Mouse (Mus musculus) kidney, postnatal 10 days (tissue): ENCODE measurements around the gene Arrb1.

ENCODE experiments used
- DNase-seq: peaks from one replicate; pipeline ENCODE4 v3.0.0; 2021; ENCODE audit warnings: mixed read lengths

Arrb1 gene

DNA sequence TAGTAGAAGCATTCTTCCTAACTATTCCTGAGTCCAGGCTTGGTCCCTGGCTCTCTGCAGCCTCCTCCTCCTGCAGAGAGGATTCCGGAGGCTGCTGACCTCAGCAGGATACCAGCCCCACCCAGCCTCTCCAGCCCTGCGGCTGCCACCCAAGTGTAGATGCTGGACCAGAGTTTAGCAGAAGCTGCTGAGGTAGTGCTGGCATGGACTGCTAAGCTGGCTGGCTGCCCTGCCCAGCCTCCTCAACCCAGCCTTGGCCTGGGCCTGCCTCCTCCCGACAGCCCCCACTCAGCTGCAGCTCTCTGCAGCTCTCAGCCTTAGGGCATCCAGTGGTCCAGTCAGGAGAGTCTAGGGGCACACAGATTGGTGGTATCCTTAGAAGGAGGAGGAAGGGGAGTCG is 106.0 kb downstream of the Arrb1 start:
- no peak for DNase-seq

DNA sequence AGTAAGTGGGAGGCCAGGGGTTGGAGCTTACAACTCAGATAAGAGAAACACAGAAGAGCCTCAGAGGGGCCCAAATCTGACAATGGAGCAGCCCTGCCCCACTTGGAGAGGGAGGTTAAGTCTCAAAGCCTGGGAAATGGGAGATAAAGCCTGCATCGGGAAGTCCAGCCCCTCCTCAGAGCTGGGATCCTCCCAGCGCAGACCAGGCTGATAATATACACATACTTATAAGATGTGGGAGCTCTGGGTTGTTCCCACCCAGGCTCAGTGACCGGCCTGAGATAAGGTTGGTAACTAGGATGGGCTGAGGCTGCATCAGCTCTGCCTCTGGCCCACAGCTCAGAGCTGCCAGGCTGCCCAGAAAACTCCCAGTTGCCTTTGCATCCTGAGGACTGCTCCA is 106.8 kb downstream of the Arrb1 start:
- no peak for DNase-seq

DNA sequence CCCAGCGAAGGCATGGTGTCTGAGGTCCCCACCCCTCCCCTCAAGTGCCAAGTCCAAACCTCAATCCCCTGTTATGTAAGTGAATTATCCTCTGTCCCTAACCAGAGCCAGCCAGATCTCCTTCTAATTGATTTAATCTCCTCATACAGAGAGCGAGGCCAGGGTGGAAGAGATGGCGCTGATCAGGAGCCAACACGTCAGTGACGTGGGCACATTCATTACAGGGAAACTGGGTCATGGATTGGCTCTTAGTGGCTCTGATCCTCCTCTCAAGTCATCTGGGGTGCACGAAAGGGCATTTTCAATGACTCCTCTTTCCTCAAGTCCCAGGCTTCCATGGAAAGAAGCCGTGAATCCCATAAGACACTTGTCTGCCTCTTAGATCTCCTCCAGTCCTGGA is 109.4 kb downstream of the Arrb1 start:
- no peak for DNase-seq

DNA sequence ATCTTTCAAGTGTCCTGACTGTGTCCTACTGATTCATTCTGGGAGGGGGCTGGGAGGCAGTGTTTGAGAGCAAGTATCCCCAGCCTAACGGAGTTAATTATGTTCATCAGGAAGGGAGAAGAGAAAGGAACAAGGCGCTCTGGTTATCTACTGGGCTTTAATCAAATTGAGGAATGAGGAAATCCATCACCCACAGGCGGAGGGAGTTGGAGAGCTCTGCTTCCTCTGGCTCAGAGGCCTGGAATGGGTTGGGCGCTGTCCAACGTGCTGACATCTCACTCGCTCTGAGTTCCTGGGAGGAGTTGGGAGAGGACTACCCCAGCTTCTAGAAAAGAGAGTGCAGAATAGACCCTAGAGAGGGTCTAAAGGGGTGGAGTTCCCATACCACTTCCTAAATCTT is 113.4 kb downstream of the Arrb1 start:
- DNase-seq = peak; percentile 88

DNA sequence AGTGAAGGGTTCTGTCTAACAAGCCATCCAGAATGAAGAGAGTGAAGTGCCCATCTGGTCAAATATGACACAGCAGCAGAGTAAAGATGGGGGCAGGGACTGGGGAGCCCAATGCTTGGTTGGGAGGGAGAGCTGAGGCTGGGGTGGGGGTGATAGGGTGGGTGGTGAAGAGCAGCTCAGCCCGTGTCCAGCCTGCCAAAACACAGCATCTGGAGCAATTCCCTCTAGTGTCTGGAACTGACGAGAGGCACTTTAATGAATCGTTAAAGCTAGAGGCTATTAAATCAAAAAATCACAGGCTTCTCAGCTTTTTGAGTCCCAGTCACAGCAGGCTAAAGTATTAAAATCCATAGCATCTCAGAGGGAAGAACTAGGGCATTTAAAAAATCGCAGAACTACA is 114.3 kb downstream of the Arrb1 start:
- DNase-seq = no peak

DNA sequence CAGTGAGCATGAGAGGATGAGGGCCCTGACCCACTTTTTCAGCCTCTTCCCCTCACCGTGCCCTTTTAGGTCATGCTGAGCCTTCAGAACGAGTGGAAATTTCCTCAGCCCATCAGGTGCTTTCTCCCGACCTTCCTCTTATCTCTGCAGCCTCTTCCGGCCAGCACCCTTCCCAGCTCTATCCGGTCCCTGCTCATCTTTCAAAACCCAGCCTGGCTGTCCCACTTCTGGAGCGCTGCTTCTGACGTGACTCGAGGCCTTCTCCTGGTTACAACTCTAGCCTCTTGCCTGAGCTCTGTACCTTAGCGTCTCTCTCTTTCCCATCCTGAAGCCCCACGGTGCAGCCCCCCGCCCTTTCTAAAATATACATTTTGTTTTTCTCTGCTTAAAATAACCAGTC is 119.0 kb downstream of the Arrb1 start:
- no peak for DNase-seq
